Mouse (Mus musculus) spleen, adult 2 months (tissue): ENCODE measurements around the gene Olfr1033.

Source experiments
- CTCF ChIP-seq: fragments of 200-500 bp; IDR thresholded peaks from 2 replicates; pipeline ENCODE4 v1.5.1; 2011; ENCODE audit warnings: mild to moderate bottlenecking, inconsistent platforms; ENCODE audit not compliant: insufficient read depth, insufficient read length, insufficient replicate concordance; ENCODE audit errors: extremely low read depth
- POLR2A ChIP-seq: fragments of 200-500 bp; IDR thresholded peaks from 2 replicates; pipeline ENCODE4 v1.6.1; 2011; ENCODE audit warnings: low read depth, low read length, inconsistent platforms

DNA sequence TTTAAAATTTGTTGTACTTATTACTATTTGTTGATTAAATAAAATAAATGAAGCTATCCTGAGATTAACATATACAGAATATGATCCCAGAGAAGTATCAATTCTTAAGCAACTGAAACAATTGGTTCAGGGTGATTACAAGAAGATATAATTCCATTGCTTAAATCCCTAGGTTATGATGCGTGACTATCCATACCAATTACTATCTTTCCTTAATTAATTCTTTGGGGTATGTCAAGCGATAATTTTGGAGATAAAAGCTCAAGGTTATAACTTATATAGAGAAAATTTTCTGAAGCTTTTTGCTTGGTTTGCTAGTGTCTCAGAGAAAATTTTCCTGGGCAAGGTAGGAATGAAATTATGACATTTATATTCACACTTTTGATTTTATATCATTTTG lies 46.8 kb upstream of the Olfr1033 start, which contains the start of gene Olfr1029:
- TF ChIP-seq POLR2A (no peak), CTCF (no peak)
